Mouse (Mus musculus) right cerebral cortex, postnatal 36 days (tissue): Measurements from ENCODE around the gene Stk24.

Experiments
- DNase-seq, 2 experiments: peaks; one replicate each; pipeline ENCODE4 v3.0.0; 2022; ENCODE audit warnings: low spot score in 2 of 2, mixed read lengths in 1 of 2

Stk24 gene

GRCm38 (mm10) chr14:121314934-121315333 lies 64.9 kb downstream of the Stk24 start:
- no peak for DNase-seq

GRCm38 (mm10) chr14:121313283-121313682 lies 66.5 kb downstream of the Stk24 start:
- peak in 1 of 2 experiments; percentile 32 for DNase-seq

GRCm38 (mm10) chr14:121311083-121311482 lies 68.7 kb downstream of the Stk24 start:
- no peak for DNase-seq

- no peak for DNase-seq
These were observed 69.3 kb downstream of the Stk24 start for GRCm38 (mm10) chr14:121310325-121311080.

GRCm38 (mm10) chr14:121309909-121310308 lies 69.9 kb downstream of the Stk24 start:
- no peak for DNase-seq

- no peak for DNase-seq
These were observed 74.3 kb downstream of the Stk24 start for GRCm38 (mm10) chr14:121305316-121306064.

- DNase-seq = no peak
These were observed 75.3 kb downstream of the Stk24 start for GRCm38 (mm10) chr14:121304523-121304922.

- DNase-seq = no peak
These were observed 80.7 kb downstream of the Stk24 start for GRCm38 (mm10) chr14:121299093-121299492.

GRCm38 (mm10) chr14:121298537-121298936 lies 81.3 kb downstream of the Stk24 start:
- no peak for DNase-seq

GRCm38 (mm10) chr14:121297103-121297502 lies 82.7 kb downstream of the Stk24 start:
- no peak for DNase-seq

GRCm38 (mm10) chr14:121294484-121294883 lies 85.3 kb downstream of the Stk24 start:
- DNase-seq = no peak

- DNase-seq = no peak
These were observed 87.4 kb downstream of the Stk24 start for GRCm38 (mm10) chr14:121292391-121292790.

GRCm38 (mm10) chr14:121291881-121292280 lies 87.9 kb downstream of the Stk24 start:
- DNase-seq = no peak

GRCm38 (mm10) chr14:121285379-121286120 lies 94.3 kb downstream of the Stk24 start:
- no peak for DNase-seq

- DNase-seq = no peak
These were observed 98.5 kb downstream of the Stk24 start for GRCm38 (mm10) chr14:121281336-121281710.

GRCm38 (mm10) chr14:121280601-121281335 lies 99.0 kb downstream of the Stk24 start:
- DNase-seq = no peak

GRCm38 (mm10) chr14:121279106-121279505 lies 100.7 kb downstream of the Stk24 start:
- peak; percentile 61 to 69 for DNase-seq

GRCm38 (mm10) chr14:121276016-121276415 lies 103.8 kb downstream of the Stk24 start:
- DNase-seq = no peak

GRCm38 (mm10) chr14:121274985-121275384 lies 104.8 kb downstream of the Stk24 start:
- no peak for DNase-seq

- no peak for DNase-seq
These were observed 109.3 kb downstream of the Stk24 start for GRCm38 (mm10) chr14:121270490-121270889.

GRCm38 (mm10) chr14:121267801-121268200 lies 112.0 kb downstream of the Stk24 start:
- no peak for DNase-seq

GRCm38 (mm10) chr14:121264453-121264852 lies 115.4 kb downstream of the Stk24 start:
- DNase-seq = no peak
